Mouse (Mus musculus): Measurements from ENCODE around the gene Hist1h1e.

DNA sequence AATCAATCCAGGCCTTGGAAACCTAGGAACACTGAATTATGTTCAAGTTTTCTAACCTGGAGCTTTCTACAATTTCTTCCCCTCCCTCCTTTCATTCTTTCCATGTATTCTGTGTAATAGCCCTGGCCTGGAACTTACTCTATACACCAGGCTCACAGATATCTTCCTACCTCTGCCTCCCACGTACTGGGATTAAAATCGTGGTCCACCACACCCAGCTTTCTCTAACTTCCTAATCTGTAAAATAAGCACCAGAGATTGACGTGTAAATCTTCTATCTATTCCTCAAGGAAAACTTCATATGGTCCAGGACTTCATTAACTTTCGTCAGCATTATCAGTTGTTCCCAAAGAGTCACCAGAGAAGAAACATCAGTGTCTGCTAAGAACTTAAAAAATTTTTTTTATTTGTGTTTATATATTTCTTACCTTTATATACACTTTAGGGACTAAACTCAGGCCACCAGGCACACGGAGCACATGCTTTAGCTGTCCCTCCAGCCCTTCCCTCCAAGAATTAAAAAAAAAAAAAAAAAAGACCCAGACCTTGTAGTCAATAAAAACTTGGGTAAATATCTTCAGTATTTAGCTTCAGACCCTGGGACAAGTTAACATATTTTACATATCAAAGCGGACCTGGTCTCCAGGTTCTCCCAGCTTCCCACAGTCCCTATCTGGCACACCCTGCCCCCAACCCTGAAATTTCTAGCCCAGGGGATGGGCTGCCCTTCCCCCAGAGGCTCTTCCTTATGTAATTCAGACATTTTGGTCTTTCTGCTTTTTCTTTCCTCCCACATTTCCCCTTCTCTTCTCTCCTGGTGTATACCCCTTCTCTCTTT, 39.9 kb downstream of the Hist1h1e start:
- TF ChIP-seq CTCF (IDR thresholded peaks at IDR 0.05; ENCODE audit: low read depth, low read length) (no peak), GATA1 (IDR thresholded peaks at IDR 0.05; ENCODE audit: borderline replicate concordance, low read length) (no peak)

All from G1E (cell line).